Mouse (Mus musculus) pancreas, adult 10 weeks (tissue): ENCODE results near the gene Stx4a. TPM values are rescaled to one million over a fixed set of nuclear protein-coding genes. Genes with fewer than 3 reads are reported as not detected.

Experiments
- polyA plus RNA-seq: library from polyadenylated mRNA; stranded (reverse); fragments of 350-450 nt; fragmentation: Illumina TruSeq; extraction: RNeasy Lipid Tissue Mini Kit (QIAGEN cat#74804); gene quantifications from one replicate; pipeline ENCODE4 v1.2.3, GENCODE M21; 2015; ENCODE audit warnings: low read depth, low replicate concordance; ENCODE audit not compliant: insufficient read depth

Gene Stx4a
- 32.5 TPM for polyA plus RNA-seq

GRCm38 (mm10) chr7:127824176-127824871 is at the start of gene Stx4a, which contains the start of gene Stx1b:
Stx4a (plus strand) TSS chr7:127824294.
Stx1b (minus strand) TSS chr7:127824549.

GRCm38 (mm10) chr7:127776426-127776825 is 47.7 kb upstream of the Stx4a start, which contains the start of gene Setd1a:
Setd1a (plus strand) TSS chr7:127776670.

GRCm38 (mm10) chr7:127785308-127785707 is 38.8 kb upstream of the Stx4a start, which contains the start of gene Gm49388:
Gm49388 (plus strand) TSS chr7:127785608.

GRCm38 (mm10) chr7:127800435-127801009 is 23.6 kb upstream of the Stx4a start, which contains the start of gene Hsd3b7:
Hsd3b7 (plus strand) TSS chr7:127800604.

GRCm38 (mm10) chr7:127876041-127876466 is 52.0 kb downstream of the Stx4a start, which contains the start of gene Zfp646:
Zfp646 (plus strand) TSS chr7:127876221.

GRCm38 (mm10) chr7:127876467-127877348 is 52.6 kb downstream of the Stx4a start, which contains the start of gene Zfp668:
Zfp668 (minus strand) TSS chr7:127876828.

GRCm38 (mm10) chr7:127890798-127891197 is 66.7 kb downstream of the Stx4a start, which contains the start of gene Prss53:
Prss53 (minus strand) TSS chr7:127890970.

GRCm38 (mm10) chr7:127895442-127895841 is 71.3 kb downstream of the Stx4a start, which contains the start of the genes Gm21974 and Vkorc1:
Gm21974 (minus strand) TSS chr7:127895454.
Vkorc1 (minus strand) TSS chr7:127895617.

Other genes with a start within 250 kb of the Stx4a start
- gene Ccdc189, start 235.7 kb upstream of the Stx4a start, polyA plus RNA-seq: 4.7 TPM
- 13.6 TPM for gene Rnf40, start 235.5 kb upstream of the Stx4a start, polyA plus RNA-seq
- 3.3 TPM for gene Zfp629, start 208.5 kb upstream of the Stx4a start, polyA plus RNA-seq
- 12.7 TPM for gene Bcl7c, start 115.4 kb upstream of the Stx4a start, polyA plus RNA-seq
- gene Ctf1, start 111.6 kb upstream of the Stx4a start, polyA plus RNA-seq: 1.5 TPM
- gene Ctf2, start 92.1 kb upstream of the Stx4a start, polyA plus RNA-seq: not detected
- gene Fbxl19, start 79.8 kb upstream of the Stx4a start, polyA plus RNA-seq: 3.7 TPM
- 5.9 TPM for gene Orai3, start 54.5 kb upstream of the Stx4a start, polyA plus RNA-seq
- gene Setd1a, start 47.6 kb upstream of the Stx4a start, polyA plus RNA-seq: 5.8 TPM
- 1.5 TPM for gene Gm49388, start 38.7 kb upstream of the Stx4a start, polyA plus RNA-seq
- gene Hsd3b7, start 23.7 kb upstream of the Stx4a start, polyA plus RNA-seq: 26.3 TPM
- gene Stx1b, start 255 bp downstream of the Stx4a start, polyA plus RNA-seq: 0.92 TPM
- 6.2 TPM for gene Zfp646, start 51.9 kb downstream of the Stx4a start, polyA plus RNA-seq
- gene Zfp668, start 52.5 kb downstream of the Stx4a start, polyA plus RNA-seq: 0.57 TPM
- gene Prss53, start 66.7 kb downstream of the Stx4a start, polyA plus RNA-seq: 34.6 TPM
- gene Gm21974, start 71.2 kb downstream of the Stx4a start, polyA plus RNA-seq: not detected
- gene Vkorc1, start 71.3 kb downstream of the Stx4a start, polyA plus RNA-seq: 46.0 TPM
- gene Bckdk, start 79.8 kb downstream of the Stx4a start, polyA plus RNA-seq: 50.9 TPM
- 8.2 TPM for gene Kat8, start 88.2 kb downstream of the Stx4a start, polyA plus RNA-seq
- 37.0 TPM for gene Prss8, start 105.8 kb downstream of the Stx4a start, polyA plus RNA-seq
- gene Prss36, start 122.4 kb downstream of the Stx4a start, polyA plus RNA-seq: 7.1 TPM
- gene Fus, start 143.2 kb downstream of the Stx4a start, polyA plus RNA-seq: 87.1 TPM
- 2.8 TPM for gene Pycard, start 169.6 kb downstream of the Stx4a start, polyA plus RNA-seq
- gene Trim72, start 179.7 kb downstream of the Stx4a start, polyA plus RNA-seq: not detected
- gene Itgam, start 238.3 kb downstream of the Stx4a start, polyA plus RNA-seq: 2.1 TPM
- not detected for gene Gm49368, start 238.4 kb downstream of the Stx4a start, polyA plus RNA-seq